Mouse (Mus musculus): ENCODE data around the gene Mrtfb. TPM values are rescaled to one million over a fixed set of nuclear protein-coding genes. Genes with fewer than 3 reads are reported as not detected.

Gene Mrtfb
- polyA plus RNA-seq (2015; fragmentation: Nextera tagmentation; extraction: Ambion mirVana) = 23.0 and 24.0 TPM in 2 replicates

- Histone ChIP-seq H3K36me3 (no peaks in the 10 kb centered on the region), H3K9ac (peak within 1 kb of the TSS; percentile 93), H3K4me3 (peak within 1 kb of the TSS; percentile 84), H3K27me3 (no peaks in the 10 kb centered on the region), H3K27ac (peak within 1 kb of the TSS; percentile 90), H3K4me1 (peaks cover 20% of the 10 kb centered on the region), H3K9me3 (no peaks in the 10 kb centered on the region), H3K4me2 (replicated peaks) (peak within 1 kb of the TSS; percentile 81)
- WGBS = under 1% methylated on average over 39 of the region's 56 CpGs
- ATAC-seq (ENCODE audit: low FRiP score, low read depth) = peak; percentile 90
Observed at GRCm38 (mm10) chr16:13255855-13256635, at the start of gene Mrtfb. Mrtfb (plus strand) TSS chr16:13256481.

GRCm38 (mm10) chr16:13207649-13208048, 48.6 kb upstream of the Mrtfb start:
- Histone ChIP-seq H3K27me3 (no peaks in the 10 kb centered on the region), H3K36me3 (no peaks in the 10 kb centered on the region), H3K27ac (no peak overlapping the region), H3K4me3 (no peak overlapping the region), H3K9ac (no peak overlapping the region), H3K4me2 (replicated peaks) (no peak overlapping the region), H3K9me3 (no peaks in the 10 kb centered on the region), H3K4me1 (peaks cover 11% of the 10 kb centered on the region)
- ATAC-seq (ENCODE audit: low FRiP score, low read depth) = peak; percentile 81
- WGBS = 10% methylated on average over 5 of the region's 5 CpGs

GRCm38 (mm10) chr16:13208087-13208486, 48.2 kb upstream of the Mrtfb start:
- WGBS = 19% methylated on average over 3 of the region's 3 CpGs
- H3K9ac ChIP-seq = no peak overlapping the region
- no peak overlapping the region for H3K27ac ChIP-seq
- no peaks in the 10 kb centered on the region for H3K9me3 ChIP-seq
- H3K4me1 ChIP-seq = peaks cover 11% of the 10 kb centered on the region
- H3K4me2 ChIP-seq (replicated peaks) = no peak overlapping the region
- H3K4me3 ChIP-seq = no peak overlapping the region
- peak; percentile 39; the same call in 1 of the 2 replicates for ATAC-seq (ENCODE audit: low FRiP score, low read depth)
- no peaks in the 10 kb centered on the region for H3K27me3 ChIP-seq
- H3K36me3 ChIP-seq = no peaks in the 10 kb centered on the region

GRCm38 (mm10) chr16:13212781-13213180, 43.5 kb upstream of the Mrtfb start:
- Histone ChIP-seq H3K4me1 (peaks cover under 1% of the 10 kb centered on the region), H3K27me3 (no peaks in the 10 kb centered on the region), H3K9me3 (no peaks in the 10 kb centered on the region), H3K4me3 (no peak overlapping the region), H3K27ac (no peak overlapping the region), H3K36me3 (no peaks in the 10 kb centered on the region), H3K9ac (no peak overlapping the region), H3K4me2 (replicated peaks) (no peak overlapping the region)
- WGBS = 68% methylated on average over 4 of the region's 4 CpGs
- no peak for ATAC-seq (ENCODE audit: low FRiP score, low read depth)

- H3K4me3 ChIP-seq = no peak overlapping the region
- no peaks in the 10 kb centered on the region for H3K4me1 ChIP-seq
- 74% methylated on average over 5 of the region's 5 CpGs for WGBS
- H3K9ac ChIP-seq = no peak overlapping the region
- ATAC-seq (ENCODE audit: low FRiP score, low read depth) = no peak
- H3K9me3 ChIP-seq = no peaks in the 10 kb centered on the region
- no peaks in the 10 kb centered on the region for H3K27me3 ChIP-seq
- H3K27ac ChIP-seq = no peak overlapping the region
- H3K36me3 ChIP-seq = no peaks in the 10 kb centered on the region
- no peak overlapping the region for H3K4me2 ChIP-seq (replicated peaks)
Observed at GRCm38 (mm10) chr16:13216116-13216952, 39.9 kb upstream of the Mrtfb start.

GRCm38 (mm10) chr16:13217951-13218350, 38.3 kb upstream of the Mrtfb start:
- no peaks in the 10 kb centered on the region for H3K4me1 ChIP-seq
- no peak for ATAC-seq (ENCODE audit: low FRiP score, low read depth)
- no peak overlapping the region for H3K27ac ChIP-seq
- no peak overlapping the region for H3K4me2 ChIP-seq (replicated peaks)
- no peak overlapping the region for H3K4me3 ChIP-seq
- no peaks in the 10 kb centered on the region for H3K36me3 ChIP-seq
- no peaks in the 10 kb centered on the region for H3K27me3 ChIP-seq
- H3K9ac ChIP-seq = no peak overlapping the region
- H3K9me3 ChIP-seq = no peaks in the 10 kb centered on the region
- 84% methylated on average over 8 of the region's 8 CpGs for WGBS

GRCm38 (mm10) chr16:13221475-13221874, 34.8 kb upstream of the Mrtfb start:
- no peak for ATAC-seq (ENCODE audit: low FRiP score, low read depth)
- Histone ChIP-seq H3K4me2 (replicated peaks) (no peak overlapping the region), H3K36me3 (no peaks in the 10 kb centered on the region), H3K9me3 (no peaks in the 10 kb centered on the region), H3K9ac (no peak overlapping the region), H3K27ac (no peak overlapping the region), H3K4me3 (no peak overlapping the region), H3K4me1 (no peaks in the 10 kb centered on the region), H3K27me3 (no peaks in the 10 kb centered on the region)
- WGBS = 84% methylated on average over 1 of the region's 1 CpGs

GRCm38 (mm10) chr16:13232043-13232442, 24.2 kb upstream of the Mrtfb start:
- no peak overlapping the region for H3K4me2 ChIP-seq (replicated peaks)
- WGBS = 91% methylated on average over 7 of the region's 7 CpGs
- no peak overlapping the region for H3K27ac ChIP-seq
- ATAC-seq (ENCODE audit: low FRiP score, low read depth) = no peak
- H3K9ac ChIP-seq = no peak overlapping the region
- peaks cover 11% of the 10 kb centered on the region for H3K4me1 ChIP-seq
- no peaks in the 10 kb centered on the region for H3K36me3 ChIP-seq
- no peaks in the 10 kb centered on the region for H3K27me3 ChIP-seq
- no peak overlapping the region for H3K4me3 ChIP-seq
- no peaks in the 10 kb centered on the region for H3K9me3 ChIP-seq

GRCm38 (mm10) chr16:13232912-13233802, 23.1 kb upstream of the Mrtfb start:
- H3K4me3 ChIP-seq = no peak overlapping the region
- peaks cover 11% of the 10 kb centered on the region for H3K4me1 ChIP-seq
- no peaks in the 10 kb centered on the region for H3K9me3 ChIP-seq
- ATAC-seq (ENCODE audit: low FRiP score, low read depth) = peak; percentile 48; the same call in 1 of the 2 replicates
- no peak overlapping the region for H3K9ac ChIP-seq
- H3K27ac ChIP-seq = no peak overlapping the region
- H3K27me3 ChIP-seq = no peaks in the 10 kb centered on the region
- no peaks in the 10 kb centered on the region for H3K36me3 ChIP-seq
- no peak overlapping the region for H3K4me2 ChIP-seq (replicated peaks)
- 39% methylated on average over 14 of the region's 14 CpGs for WGBS

- H3K4me1 ChIP-seq = no peaks in the 10 kb centered on the region
- no peak for ATAC-seq (ENCODE audit: low FRiP score, low read depth)
- H3K4me3 ChIP-seq = no peak overlapping the region
- H3K27ac ChIP-seq = no peak overlapping the region
- WGBS = 85% methylated on average over 4 of the region's 4 CpGs
- no peak overlapping the region for H3K9ac ChIP-seq
- no peak overlapping the region for H3K4me2 ChIP-seq (replicated peaks)
- H3K27me3 ChIP-seq = no peaks in the 10 kb centered on the region
- no peaks in the 10 kb centered on the region for H3K36me3 ChIP-seq
- H3K9me3 ChIP-seq = no peaks in the 10 kb centered on the region
Observed at GRCm38 (mm10) chr16:13239039-13239438, 17.2 kb upstream of the Mrtfb start.

- Histone ChIP-seq H3K27me3 (no peaks in the 10 kb centered on the region), H3K4me2 (replicated peaks) (no peak overlapping the region), H3K36me3 (no peaks in the 10 kb centered on the region), H3K9me3 (no peaks in the 10 kb centered on the region), H3K4me1 (no peaks in the 10 kb centered on the region), H3K4me3 (no peak overlapping the region), H3K9ac (no peak overlapping the region), H3K27ac (no peak overlapping the region)
- ATAC-seq (ENCODE audit: low FRiP score, low read depth) = no peak
- WGBS = 72% methylated on average over 2 of the region's 2 CpGs
Observed at GRCm38 (mm10) chr16:13239544-13239943, 16.7 kb upstream of the Mrtfb start.
